In the genomic region with DNA sequence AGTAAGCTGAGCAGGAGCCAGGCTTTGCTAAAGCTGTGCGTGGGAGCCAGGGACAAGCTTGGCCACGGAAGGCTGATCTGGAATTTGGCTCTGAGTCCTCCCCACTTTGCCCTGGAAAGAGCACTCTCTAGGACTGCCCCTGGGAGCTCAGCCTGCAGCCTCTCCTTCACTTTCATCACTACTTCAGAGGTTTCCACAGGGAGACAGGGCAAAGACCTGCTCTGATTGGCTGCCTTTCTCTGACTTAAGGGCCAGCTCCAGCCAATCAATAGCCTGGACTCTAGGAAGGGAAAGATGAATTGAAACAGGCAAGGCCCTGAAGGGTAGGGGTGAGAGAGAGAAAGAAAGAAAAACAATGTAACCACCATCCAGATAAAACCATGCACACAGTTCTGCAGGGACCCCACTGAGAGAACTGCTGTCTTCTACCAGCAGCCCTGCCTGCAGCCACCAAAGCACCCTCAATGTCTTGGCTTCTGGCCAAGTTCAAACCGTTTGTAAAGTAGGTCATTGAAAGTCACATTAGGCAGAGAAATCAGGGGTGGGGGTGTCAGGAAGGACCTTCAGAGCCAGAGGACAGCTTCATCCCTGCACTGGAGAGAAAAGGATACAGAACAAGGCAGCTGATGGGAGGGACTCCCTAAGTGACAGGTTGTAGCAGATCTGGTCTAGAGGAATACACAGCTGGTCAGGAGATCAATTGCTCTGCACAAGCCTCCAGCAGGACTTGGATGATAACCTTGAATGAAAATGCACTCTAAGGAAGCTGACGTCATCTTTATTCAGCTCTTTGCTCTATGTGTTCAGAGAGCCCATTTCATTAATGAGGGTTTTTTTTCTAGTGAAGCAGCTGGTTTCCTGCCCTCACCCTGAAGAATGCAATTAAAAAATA, we compare ENCODE assay signal across 8 mouse cellular contexts. TPM values are rescaled to one million over a fixed set of nuclear protein-coding genes. Genes with fewer than 3 reads are reported as not detected.
DNase-seq lines count a peak whose midpoint lies in the region; ATAC-seq lines count a peak whose summit lies in the region.

No protein-coding gene starts in this region.

- H3K27ac ChIP-seq in forebrain, embryonic 12.5 days: peak overlapping the region; percentile 77
- H3K27ac ChIP-seq in heart, embryonic 16.5 days (ENCODE audit: low read length): 0 out of 2 replicates have a peak overlapping the region, but pooled peaks have one; percentile 9
- H3K27ac ChIP-seq in midbrain, embryonic 10.5 days (replicated peaks): peak overlapping the region; percentile 78

- peak; percentile 96 for ATAC-seq in cerebellum, adult (ENCODE audit: insufficient number of reproducible peaks, low FRiP score, low TSS enrichment)
- peak; percentile 91 for ATAC-seq in forebrain, embryonic 12.5 days (ENCODE audit: low FRiP score)
- ATAC-seq in heart, embryonic 16.5 days (replicated peaks; ENCODE audit: extremely low read depth, insufficient read depth, low FRiP score): peak; percentile 86

- DNase-seq in Muller cell, postnatal 12 days (ENCODE audit: inconsistent ontology term): peak; percentile 81
- DNase-seq in kidney, postnatal 10 days: peak; percentile 63
- DNase-seq in midbrain, embryonic 10.5 days (ENCODE audit: low spot score): peak; percentile 52
- DNase-seq in natural killer cell, adult 2 months (ENCODE audit: low spot score in 2 of 2): no peak
- DNase-seq in thymus, postnatal 36 days: no peak

- H3K9me3 ChIP-seq in forebrain, embryonic 12.5 days: no peaks in the 10 kb centered on the region
- H3K9me3 ChIP-seq in heart, embryonic 16.5 days (replicated peaks; ENCODE audit: control insufficient read depth, low read length): no peaks in the 10 kb centered on the region
- no peaks in the 10 kb centered on the region for H3K9me3 ChIP-seq in midbrain, embryonic 10.5 days (replicated peaks)

- H3K9ac ChIP-seq in forebrain, embryonic 12.5 days: 0 out of 2 replicates have a peak overlapping the region, but pooled peaks have one; percentile 14
- no peak overlapping the region for H3K9ac ChIP-seq in heart, embryonic 16.5 days (ENCODE audit: low read length)

- no peak overlapping the region for H3K4me3 ChIP-seq in forebrain, embryonic 12.5 days (replicated peaks)
- no peak overlapping the region for H3K4me3 ChIP-seq in heart, embryonic 16.5 days (ENCODE audit: low read length)
- peak overlapping the region; percentile 21; the same call in 1 of the 2 replicates for H3K4me3 ChIP-seq in midbrain, embryonic 10.5 days

- H3K4me1 ChIP-seq in forebrain, embryonic 12.5 days: peaks cover 28% of the 10 kb centered on the region
- H3K4me1 ChIP-seq in heart, embryonic 16.5 days (ENCODE audit: control insufficient read depth, insufficient read depth, low read length): peaks cover 18% of the 10 kb centered on the region
- peaks cover 25% of the 10 kb centered on the region for H3K4me1 ChIP-seq in midbrain, embryonic 10.5 days

- H3K36me3 ChIP-seq in forebrain, embryonic 12.5 days (replicated peaks): no peaks in the 10 kb centered on the region
- no peaks in the 10 kb centered on the region for H3K36me3 ChIP-seq in heart, embryonic 16.5 days (ENCODE audit: control insufficient read depth, insufficient read depth)
- H3K36me3 ChIP-seq in midbrain, embryonic 10.5 days: no peaks in the 10 kb centered on the region

- 5% methylated on average over 4 of the region's 4 CpGs for WGBS in forebrain, embryonic 12.5 days
- WGBS in heart, embryonic 16.5 days: 10% methylated on average over 4 of the region's 4 CpGs
- 38% methylated on average over 4 of the region's 4 CpGs for WGBS in midbrain, embryonic 10.5 days

- H3K27me3 ChIP-seq in forebrain, embryonic 12.5 days: no peaks in the 10 kb centered on the region
- H3K27me3 ChIP-seq in heart, embryonic 16.5 days (ENCODE audit: control insufficient read depth, insufficient read depth, low read length): 0 out of 2 replicates have a peak, but pooled peaks cover 2% of the 10 kb centered on the region
- H3K27me3 ChIP-seq in midbrain, embryonic 10.5 days (ENCODE audit: low read depth, poor library complexity, severe bottlenecking): peaks cover 32% of the 10 kb centered on the region

- H3K4me2 ChIP-seq in forebrain, embryonic 12.5 days: peak overlapping the region; percentile 37
- H3K4me2 ChIP-seq in heart, embryonic 16.5 days (ENCODE audit: low read depth, low read length): peak overlapping the region; percentile 29; the same call in 1 of the 2 replicates

RNA-seq across cellular contexts. Expression of gene Atxn1, which starts 41.6 kb away (rescaled TPM):
- 3.7 and 4.0 TPM in 2 replicates for polyA plus RNA-seq in forebrain, embryonic 12.5 days (2016; fragmentation: Nextera tagmentation; extraction: Ambion mirVana)
- polyA plus RNA-seq in heart, embryonic 16.5 days (2015; fragmentation: Nextera tagmentation; extraction: Ambion mirVana): 7.2 and 7.7 TPM in 2 replicates
- polyA plus RNA-seq in midbrain, embryonic 10.5 days (2016; fragmentation: Nextera tagmentation; extraction: Ambion mirVana): 1.3 and 2.2 TPM in 2 replicates

Comparison
In these comparisons a context has a peak if more than half of its experiments do, and no peak if none do; other contexts are left out.
1. DNase-seq: peak in Muller cell, postnatal 12 days (single experiment), kidney, postnatal 10 days (single experiment) and midbrain, embryonic 10.5 days (single experiment); none in natural killer cell, adult 2 months (0 of 2) and thymus, postnatal 36 days (0 of 2).
2. H3K27ac ChIP-seq: peak in every context shown above with its lines; median percentile 78 in midbrain, embryonic 10.5 days; 77 in forebrain, embryonic 12.5 days; 9 in heart, embryonic 16.5 days.
3. Peak in every context shown above with its lines, with median percentiles within 50 percentile points of each other: ATAC-seq.